Mouse (Mus musculus) ES-E14 (cell line): ENCODE results near the gene Slc1a3. TPM values are rescaled to one million over a fixed set of nuclear protein-coding genes. Genes with fewer than 3 reads are reported as not detected.

Source experiments
- DNase-seq: peaks from one replicate; pipeline ENCODE4 v3.0.0-alpha.2; 2013; ENCODE audit warnings: low read depth, low spot score
- H3K27ac ChIP-seq: 2 replicates; pipeline ENCODE4 v1.5.1; 2012; ENCODE audit warnings: low read depth, mild to moderate bottlenecking, low read length, moderate library complexity, mixed read lengths; ENCODE audit not compliant: poor library complexity, insufficient read depth, severe bottlenecking
- H3K36me3 ChIP-seq: 2 replicates; pipeline ENCODE4 v1.6.1; 2012; ENCODE audit warnings: mild to moderate bottlenecking, low read length, moderate library complexity, mixed read lengths; ENCODE audit not compliant: control insufficient read depth, poor library complexity, insufficient read depth, severe bottlenecking
- H3K4me1 ChIP-seq, 2 experiments: fragments of 150-350 bp in 1 of 2; sonication (generic) in 1 of 2; 2 replicates each; pipeline ENCODE4 v1.6.1; 2012; ENCODE audit warnings: low read length in 2 of 2, mild to moderate bottlenecking in 1 of 2, mixed read lengths in 1 of 2; ENCODE audit not compliant: control insufficient read depth in 2 of 2, insufficient read depth in 2 of 2, poor library complexity in 1 of 2
- H3K4me3 ChIP-seq, 2 experiments: fragments of 150-350 bp in 1 of 2; sonication (generic) in 1 of 2; 2 replicates each; pipeline ENCODE4 v1.5.1; 2012; ENCODE audit warnings: low read length in 2 of 2, low read depth in 1 of 2, mild to moderate bottlenecking in 1 of 2, mixed read lengths in 1 of 2; ENCODE audit not compliant: insufficient read depth in 1 of 2, poor library complexity in 1 of 2, severe bottlenecking in 1 of 2
- H3K9ac ChIP-seq: 2 replicates; pipeline ENCODE4 v1.6.1; 2012; ENCODE audit warnings: low read depth, mild to moderate bottlenecking, low read length, mixed read lengths; ENCODE audit not compliant: poor library complexity, insufficient read depth, severe bottlenecking
- H3K9me3 ChIP-seq: fragments of 150-350 bp; sonication (generic); 2 replicates; pipeline ENCODE4 v1.6.1; 2012; ENCODE audit warnings: low read depth, mild to moderate bottlenecking, low read length; ENCODE audit not compliant: control insufficient read depth, insufficient read depth
- CHD2 ChIP-seq: IDR thresholded peaks from 2 replicates; pipeline ENCODE4 v1.6.1; 2014; ENCODE audit warnings: mild to moderate bottlenecking, low read depth, low read length, inconsistent platforms
- HCFC1 ChIP-seq: IDR thresholded peaks from 2 replicates; pipeline ENCODE4 v1.6.1; 2012; ENCODE audit warnings: low read length, inconsistent platforms, borderline replicate concordance; ENCODE audit not compliant: insufficient read depth
- MAFK ChIP-seq: IDR thresholded peaks from 2 replicates; pipeline ENCODE4 v1.6.1; 2014; ENCODE audit warnings: mild to moderate bottlenecking, low read depth, low read length, inconsistent platforms; ENCODE audit not compliant: insufficient read depth
- ZC3H11A ChIP-seq: IDR thresholded peaks from 2 replicates; pipeline ENCODE4 v1.6.1; 2012; ENCODE audit warnings: low read depth, mild to moderate bottlenecking, inconsistent platforms, low read length, borderline replicate concordance
- ZNF384 ChIP-seq: IDR thresholded peaks from 2 replicates; pipeline ENCODE4 v1.6.1; 2012; ENCODE audit warnings: low read depth, low read length, inconsistent platforms
- in situ Hi-C, 2 experiments: fragments of 600-800 bp; cut with MboI; formaldehyde crosslinking; loops; one replicate each; pipeline ENCODE4 v1.15.1; 2025; ENCODE audit warnings: low sequenced_read_pairs in 2 of 2, inconsistent platforms in 1 of 2; ENCODE audit not compliant: unreplicated experiment in 2 of 2
- total RNA-seq: library from RNA; depleted of rRNA; stranded (reverse); fragments of 300-350 nt; gene quantifications from 2 replicates; pipeline ENCODE4 v1.2.3, GENCODE M21; 2012

Slc1a3 gene
- total RNA-seq, 1 experiment = 17.8 TPM

DNA sequence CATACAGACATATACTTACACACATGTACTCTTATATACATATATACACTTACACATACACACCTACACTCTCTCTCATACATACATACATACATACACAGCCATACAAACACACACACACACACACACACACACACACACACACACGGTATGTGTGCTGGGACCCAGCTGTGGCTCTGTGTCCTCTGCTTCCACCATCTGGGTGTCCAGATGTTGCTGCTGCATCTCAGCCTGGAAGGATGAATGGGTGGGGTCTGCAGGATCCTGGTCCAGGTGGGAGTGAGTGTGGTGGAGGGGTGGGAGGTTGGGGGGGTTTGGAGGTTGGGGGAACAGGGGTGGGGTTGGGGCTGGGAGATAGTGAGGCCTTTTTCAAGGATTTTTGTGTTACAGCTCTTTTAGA is 38.2 kb upstream of the Slc1a3 start:
- Histone ChIP-seq H3K9me3 (no peaks in the 10 kb centered on the region), H3K4me3 (no peak overlapping the region)
- in situ Hi-C loops = no loop called here

DNA sequence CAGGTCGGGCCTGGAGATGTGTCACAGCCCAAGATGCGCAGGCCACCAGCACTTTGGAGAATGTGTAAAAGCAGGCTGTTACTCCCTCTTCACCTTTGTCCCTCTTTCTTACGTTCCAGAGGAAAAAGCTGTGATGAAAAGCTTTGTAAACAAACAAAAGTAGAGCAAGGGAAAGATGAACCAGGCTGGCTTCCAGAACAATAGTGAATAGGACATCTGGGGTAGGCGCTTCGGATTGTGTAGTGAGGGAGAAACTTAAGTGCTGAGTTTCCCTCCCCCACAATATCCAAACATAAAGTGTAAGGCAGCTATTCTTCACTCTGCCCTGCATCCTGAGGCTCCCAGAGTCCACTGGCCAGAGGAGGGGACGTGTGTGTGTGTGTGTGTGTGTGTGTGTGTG is 31.0 kb upstream of the Slc1a3 start:
- no peaks in the 10 kb centered on the region for H3K9me3 ChIP-seq
- no peak overlapping the region for H3K27ac ChIP-seq
- no peak for TF ChIP-seq ZNF384
- TF ChIP-seq ZC3H11A = no peak
- H3K36me3 ChIP-seq = no peaks in the 10 kb centered on the region
- H3K9ac ChIP-seq = no peak overlapping the region
- in situ Hi-C loops = no loop called here
- H3K4me1 ChIP-seq = no peaks in the 10 kb centered on the region
- no peak overlapping the region for H3K4me3 ChIP-seq
- DNase-seq = no peak

More for the DNA sequence above, 38.2 kb upstream of the Slc1a3 start:
- no peaks in the 10 kb centered on the region for H3K36me3 ChIP-seq
- no peak for DNase-seq
- H3K27ac ChIP-seq = no peak overlapping the region; the same call in 1 of the 2 replicates
- peaks cover 0 to 5% of the 10 kb centered on the region in 2 experiments; a peak in 3 of 4 replicates for H3K4me1 ChIP-seq
- TF ChIP-seq MAFK (no peak), ZNF384 (no peak), CHD2 (no peak), ZC3H11A (no peak), HCFC1 (no peak)
- no peak overlapping the region for H3K9ac ChIP-seq

- no peaks in the 10 kb centered on the region for H3K4me1 ChIP-seq
- DNase-seq = no peak
- H3K27ac ChIP-seq = no peak overlapping the region
- in situ Hi-C loops = no loop called here
- no peaks in the 10 kb centered on the region for H3K36me3 ChIP-seq
- TF ChIP-seq HCFC1 = no peak
- TF ChIP-seq ZC3H11A = no peak
- no peak for TF ChIP-seq ZNF384
- TF ChIP-seq CHD2 = no peak
- no peak for TF ChIP-seq MAFK
- no peak overlapping the region for H3K9ac ChIP-seq
- H3K9me3 ChIP-seq = no peaks in the 10 kb centered on the region
- H3K4me3 ChIP-seq = no peak overlapping the region
Measured at GRCm38 (mm10) chr15:8740724-8741123, 30.2 kb upstream of the Slc1a3 start.

DNA sequence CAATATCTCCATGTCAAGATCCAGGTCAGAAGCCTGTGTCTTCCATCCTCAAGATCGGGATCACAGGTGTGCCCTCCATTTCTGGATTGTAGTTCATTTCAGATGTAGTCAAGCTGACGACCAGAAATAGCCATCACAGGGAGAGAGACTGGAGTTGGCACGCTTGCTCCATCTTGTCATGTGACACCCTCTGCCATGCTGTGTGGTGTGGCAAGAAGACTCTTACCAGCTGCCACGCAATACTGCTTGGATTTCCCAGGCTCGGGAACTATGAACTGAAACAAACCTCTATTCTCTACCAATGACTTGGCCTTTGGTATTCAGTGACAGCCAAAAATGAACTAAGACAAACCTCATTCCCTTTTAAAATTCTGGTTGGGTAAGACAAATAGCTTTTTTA is 27.6 kb upstream of the Slc1a3 start:
- H3K4me3 ChIP-seq = no peak overlapping the region
- H3K9me3 ChIP-seq = no peaks in the 10 kb centered on the region
- DNase-seq = no peak
- in situ Hi-C loops = no loop called here
- H3K4me1 ChIP-seq = 0 out of 4 replicates have a peak, but pooled peaks cover 0 to 3% of the 10 kb centered on the region in 2 experiments
- no peak overlapping the region for H3K27ac ChIP-seq
- H3K9ac ChIP-seq = no peak overlapping the region
- no peaks in the 10 kb centered on the region for H3K36me3 ChIP-seq
- TF ChIP-seq HCFC1 = no peak
- TF ChIP-seq CHD2 = no peak
- no peak for TF ChIP-seq MAFK
- no peak for TF ChIP-seq ZNF384
- no peak for TF ChIP-seq ZC3H11A

DNA sequence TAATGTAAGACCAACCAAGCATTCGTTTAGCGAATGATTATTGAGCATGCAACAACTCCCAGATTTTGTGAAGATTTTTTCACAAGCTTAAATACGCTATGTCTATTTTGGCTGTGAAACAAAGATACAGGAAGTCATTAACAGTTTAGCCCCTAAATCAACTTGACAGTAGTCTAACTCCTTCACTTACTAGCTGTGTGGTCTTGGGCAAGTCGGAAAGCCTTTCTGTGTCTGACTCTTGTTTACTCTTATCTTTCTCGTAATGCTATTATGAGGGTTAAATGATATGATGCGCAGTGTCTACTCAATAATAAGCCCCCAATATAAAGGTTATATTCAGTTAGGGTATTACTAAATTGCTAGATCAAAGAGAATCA is 23.8 kb upstream of the Slc1a3 start:
- no peak for DNase-seq
- Histone ChIP-seq H3K36me3 (no peaks in the 10 kb centered on the region), H3K9ac (no peak overlapping the region), H3K27ac (no peak overlapping the region), H3K9me3 (no peaks in the 10 kb centered on the region), H3K4me3 (no peak overlapping the region), H3K4me1 (peaks cover 0 to 3% of the 10 kb centered on the region in 2 experiments; a peak in 1 of 4 replicates)
- in situ Hi-C loops = no loop called here
- TF ChIP-seq ZC3H11A (no peak), CHD2 (no peak), ZNF384 (no peak), MAFK (no peak), HCFC1 (no peak)
